Mouse (Mus musculus): ENCODE measurements at regions not wholly inside any gene's neighbourhood (a gene's known extent, or its start where the extent isn't known, plus 50 kb on each side); places are given as distances from the start of the nearest gene placed in this dataset. TPM values are rescaled to one million over a fixed set of nuclear protein-coding genes. Genes with fewer than 3 reads are reported as not detected.

DNA sequence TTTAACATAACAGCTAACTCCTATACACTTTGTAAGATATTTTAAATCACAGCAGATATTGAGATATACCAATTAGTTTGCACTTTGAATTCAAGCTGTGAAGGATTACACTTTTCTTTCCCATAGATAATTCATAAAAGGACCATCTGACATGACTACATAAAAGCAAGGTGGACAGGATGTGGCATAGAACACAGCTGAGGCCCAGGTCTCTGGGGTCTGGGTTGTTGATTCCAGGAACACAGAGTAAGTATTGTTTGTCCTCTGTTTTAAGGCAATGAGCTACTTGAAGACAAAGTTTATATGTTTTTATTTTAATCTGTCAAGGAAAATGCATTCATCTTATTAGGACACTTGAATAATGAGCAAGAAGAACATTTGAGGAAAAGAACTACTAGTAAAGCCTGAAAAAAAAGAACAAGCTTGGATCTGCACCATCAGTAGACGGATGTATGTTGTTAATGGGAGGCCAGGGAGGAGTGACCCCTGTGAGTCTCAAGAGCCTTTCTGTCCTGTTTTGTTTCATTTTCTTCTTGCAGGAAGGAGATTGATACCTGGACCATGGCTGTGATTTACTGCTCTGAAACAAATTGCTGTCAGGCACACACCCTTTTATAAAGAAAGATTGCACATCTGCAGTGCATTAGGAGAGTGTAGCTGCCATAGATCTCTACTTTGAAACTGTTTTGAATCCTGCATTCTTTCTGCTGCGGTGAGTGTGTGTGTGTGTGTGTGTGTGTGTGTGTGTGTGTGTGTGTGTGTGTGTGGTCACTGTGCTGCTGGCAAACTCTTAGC is 76.4 kb upstream of the Pex5l start:
- Histone ChIP-seq H3K4me1 (no peaks in the 10 kb centered on the region), H3K4me3 (replicated peaks) (no peak overlapping the region), H3K27ac (no peak overlapping the region), H3K4me2 (no peak overlapping the region), H3K9ac (no peak overlapping the region), H3K36me3 (no peaks in the 10 kb centered on the region), H3K9me3 (no peaks in the 10 kb centered on the region), H3K27me3 (replicated peaks) (no peaks in the 10 kb centered on the region)
- no peak for ATAC-seq (ENCODE audit: insufficient read depth, low FRiP score, low read depth)
- 33% methylated on average over 2 of the region's 2 CpGs for WGBS

DNA sequence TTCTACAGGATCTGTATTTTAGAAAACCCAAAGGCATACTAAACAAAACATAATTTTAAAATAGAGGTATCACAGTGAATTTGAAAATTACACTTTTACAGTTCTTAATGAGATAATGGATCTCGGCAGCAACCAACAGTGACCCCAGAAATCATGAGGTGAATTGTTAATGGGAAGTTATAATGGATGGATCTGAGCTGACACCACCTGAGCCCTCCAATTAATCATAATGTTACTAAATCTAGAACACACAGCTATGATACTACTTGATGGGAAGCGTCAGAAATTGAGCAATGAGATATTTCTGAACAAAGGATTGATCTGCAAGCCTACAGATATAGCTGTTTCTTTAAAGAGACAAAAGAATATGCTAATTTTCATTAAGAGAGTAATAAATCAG is 75.2 kb upstream of the Pex5l start:
- H3K4me2 ChIP-seq = no peak overlapping the region
- 51% methylated on average over 2 of the region's 2 CpGs for WGBS
- no peak overlapping the region for H3K9ac ChIP-seq
- no peaks in the 10 kb centered on the region for H3K27me3 ChIP-seq (replicated peaks)
- ATAC-seq (ENCODE audit: insufficient read depth, low FRiP score, low read depth) = no peak
- no peaks in the 10 kb centered on the region for H3K9me3 ChIP-seq
- no peak overlapping the region for H3K27ac ChIP-seq
- H3K4me3 ChIP-seq (replicated peaks) = no peak overlapping the region
- H3K4me1 ChIP-seq = no peaks in the 10 kb centered on the region
- H3K36me3 ChIP-seq = no peaks in the 10 kb centered on the region

DNA sequence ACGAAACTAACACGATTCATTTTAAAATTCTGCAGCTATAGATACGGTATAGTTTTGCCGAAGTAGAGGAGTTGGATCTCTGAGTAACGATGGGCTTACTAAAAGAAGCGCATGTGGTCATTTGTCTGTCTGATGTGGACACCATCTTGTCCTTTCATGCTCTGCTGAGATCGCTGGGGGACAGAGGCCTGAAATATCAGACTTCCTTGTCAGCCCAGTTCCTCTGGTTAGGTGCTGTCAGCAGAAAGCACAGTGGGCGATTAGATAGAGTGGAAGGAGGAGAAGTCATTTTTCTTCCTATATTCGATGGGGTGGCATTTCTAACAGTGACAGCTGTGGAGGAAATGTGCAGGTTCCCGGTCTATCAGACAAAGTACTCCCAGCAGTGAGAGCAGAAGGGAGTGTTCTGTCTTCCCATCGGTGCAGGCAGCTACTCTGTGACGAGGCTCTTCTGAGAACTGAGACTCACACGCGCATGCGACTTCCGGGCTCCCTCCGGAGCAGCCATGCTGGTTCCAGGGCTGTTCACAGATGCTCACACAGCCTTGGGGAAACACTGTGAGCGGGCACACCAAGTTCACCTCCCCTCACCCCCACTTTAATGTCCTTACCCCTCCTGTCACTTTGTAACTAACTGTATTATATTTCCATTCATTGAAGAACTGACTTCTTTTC is 74.5 kb upstream of the Pex5l start:
- H3K27ac ChIP-seq = no peak overlapping the region
- H3K4me3 ChIP-seq (replicated peaks) = no peak overlapping the region
- no peaks in the 10 kb centered on the region for H3K4me1 ChIP-seq
- H3K4me2 ChIP-seq = no peak overlapping the region
- no peaks in the 10 kb centered on the region for H3K27me3 ChIP-seq (replicated peaks)
- no peak for ATAC-seq (ENCODE audit: insufficient read depth, low FRiP score, low read depth)
- H3K9ac ChIP-seq = no peak overlapping the region
- H3K9me3 ChIP-seq = no peaks in the 10 kb centered on the region
- no peaks in the 10 kb centered on the region for H3K36me3 ChIP-seq
- 58% methylated on average over 18 of the region's 18 CpGs for WGBS

DNA sequence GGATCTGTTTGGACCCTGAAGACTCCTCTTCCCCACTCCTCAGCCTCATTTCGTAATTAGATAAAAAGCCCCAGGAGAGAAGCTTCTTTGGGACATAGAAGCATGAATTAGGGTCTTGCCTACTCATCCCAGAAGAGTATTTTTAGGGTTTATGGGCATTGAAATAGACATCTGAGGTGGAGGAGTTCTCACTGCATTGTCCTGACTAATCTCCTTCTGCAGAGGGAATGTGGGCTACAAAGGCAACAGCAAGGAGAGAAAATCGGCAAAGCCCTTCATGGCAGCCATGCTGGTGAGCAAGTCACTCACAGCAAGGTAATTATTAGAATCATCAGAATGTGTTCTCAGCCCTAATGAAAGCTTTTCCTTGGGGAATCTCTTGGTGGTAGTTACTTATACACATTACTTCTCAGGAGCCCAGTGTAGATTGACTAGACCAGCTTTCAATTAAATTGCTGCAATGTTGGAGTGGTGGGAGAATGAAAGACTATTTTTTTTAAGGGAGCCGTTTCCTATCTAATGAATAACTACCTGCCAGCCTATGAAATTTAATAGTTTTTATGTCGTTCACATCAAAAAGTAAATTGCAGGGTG is 68.3 kb upstream of the Pex5l start:
- Histone ChIP-seq H3K4me1 (no peaks in the 10 kb centered on the region), H3K27ac (no peak overlapping the region), H3K4me3 (replicated peaks) (no peak overlapping the region), H3K36me3 (no peaks in the 10 kb centered on the region), H3K27me3 (replicated peaks) (no peaks in the 10 kb centered on the region), H3K9ac (no peak overlapping the region), H3K9me3 (no peaks in the 10 kb centered on the region), H3K4me2 (no peak overlapping the region)
- no peak for ATAC-seq (ENCODE audit: insufficient read depth, low FRiP score, low read depth)
- 76% methylated on average over 4 of the region's 4 CpGs for WGBS

Small RNAs in the stretch of these regions (microRNA-seq; reads per million reads assigned to microRNA genes)
- not detected for gene Gm27974
